8 mouse cellular contexts compared by ENCODE assay signal in genomic region chr17:3326148-3326902, GRCm38 (mm10). TPM values are rescaled to one million over a fixed set of nuclear protein-coding genes. Genes with fewer than 3 reads are reported as not detected.
DNase-seq lines count a peak whose midpoint lies in the region; ATAC-seq lines count a peak whose summit lies in the region.

Gene Tiam2 (plus strand): TSS chr17:3326573.

- 1% methylated on average over 55 of the region's 55 CpGs for WGBS in heart, embryonic 10.5 days
- WGBS in kidney, embryonic 14.5 days: under 1% methylated on average over 53 of the region's 55 CpGs
- WGBS in liver, embryonic 16.5 days (ENCODE audit: insufficient replicate concordance): under 1% methylated on average over 54 of the region's 55 CpGs
- under 1% methylated on average over 55 of the region's 55 CpGs for WGBS in neural tube, embryonic 12.5 days

- H3K9me3 ChIP-seq in heart, embryonic 10.5 days: no peaks in the 10 kb centered on the region
- no peaks in the 10 kb centered on the region for H3K9me3 ChIP-seq in kidney, embryonic 14.5 days (ENCODE audit: control insufficient read depth, low read length)
- H3K9me3 ChIP-seq in liver, embryonic 16.5 days (replicated peaks; ENCODE audit: control insufficient read depth, low read length): no peaks in the 10 kb centered on the region
- H3K9me3 ChIP-seq in neural tube, embryonic 12.5 days: no peaks in the 10 kb centered on the region

- ATAC-seq in kidney, embryonic 14.5 days (ENCODE audit: low FRiP score, low TSS enrichment): peak; percentile 89
- ATAC-seq in liver, embryonic 16.5 days (ENCODE audit: low read depth): peak; percentile 70
- ATAC-seq in neural tube, embryonic 12.5 days (ENCODE audit: low FRiP score, low read depth): peak; percentile 83

- peak within 1 kb of the TSS; percentile 80 for H3K4me3 ChIP-seq in heart, embryonic 10.5 days
- H3K4me3 ChIP-seq in kidney, embryonic 14.5 days (ENCODE audit: low read length): peak within 1 kb of the TSS; percentile 61
- H3K4me3 ChIP-seq in liver, embryonic 16.5 days (ENCODE audit: low read depth, low read length): peak within 1 kb of the TSS; percentile 60
- H3K4me3 ChIP-seq in neural tube, embryonic 12.5 days: peak within 1 kb of the TSS; percentile 50

- H3K36me3 ChIP-seq in heart, embryonic 10.5 days: no peaks in the 10 kb centered on the region
- no peaks in the 10 kb centered on the region for H3K36me3 ChIP-seq in kidney, embryonic 14.5 days (ENCODE audit: control insufficient read depth, insufficient read depth, low read length)
- H3K36me3 ChIP-seq in liver, embryonic 16.5 days (ENCODE audit: control insufficient read depth, insufficient read depth): no peaks in the 10 kb centered on the region
- no peaks in the 10 kb centered on the region for H3K36me3 ChIP-seq in neural tube, embryonic 12.5 days

- H3K4me2 ChIP-seq in kidney, embryonic 14.5 days (replicated peaks; ENCODE audit: low read depth, low read length): peak within 1 kb of the TSS; percentile 87
- H3K4me2 ChIP-seq in liver, embryonic 16.5 days (ENCODE audit: low read depth, low read length): peak within 1 kb of the TSS; percentile 72
- H3K4me2 ChIP-seq in neural tube, embryonic 12.5 days (replicated peaks): peak within 1 kb of the TSS; percentile 90

- peaks cover 18% of the 10 kb centered on the region; the same call in 1 of the 2 replicates for H3K27me3 ChIP-seq in heart, embryonic 10.5 days (ENCODE audit: insufficient read depth, poor library complexity, severe bottlenecking)
- 0 out of 2 replicates have a peak, but pooled peaks cover 5% of the 10 kb centered on the region for H3K27me3 ChIP-seq in kidney, embryonic 14.5 days (ENCODE audit: control insufficient read depth, insufficient read depth, low read length)
- peaks cover 34% of the 10 kb centered on the region for H3K27me3 ChIP-seq in liver, embryonic 16.5 days (ENCODE audit: control insufficient read depth, insufficient read depth, low read depth, low read length)
- H3K27me3 ChIP-seq in neural tube, embryonic 12.5 days (replicated peaks): peaks cover 27% of the 10 kb centered on the region

- no peak for DNase-seq in layer of hippocampus, adult 8-10 months (ENCODE audit: low spot score in 2 of 2)
- no peak for DNase-seq in layer of hippocampus, adult 9-11 months
- peak; percentile 79 for DNase-seq in embryo, embryonic 10 days (ENCODE audit: low spot score)
- peak; percentile 91 for DNase-seq in heart, embryonic 10.5 days (ENCODE audit: low spot score)
- peak; percentile 30 to 56 for DNase-seq in urinary bladder, postnatal 36 days (ENCODE audit: low spot score in 2 of 2)

- H3K4me1 ChIP-seq in heart, embryonic 10.5 days: peaks cover 6% of the 10 kb centered on the region; the same call in 1 of the 2 replicates
- no peaks in the 10 kb centered on the region for H3K4me1 ChIP-seq in kidney, embryonic 14.5 days (ENCODE audit: control insufficient read depth, insufficient read depth, low read length)
- H3K4me1 ChIP-seq in liver, embryonic 16.5 days (ENCODE audit: control insufficient read depth, low read depth, low read length): no peaks in the 10 kb centered on the region; the same call in 1 of the 2 replicates
- H3K4me1 ChIP-seq in neural tube, embryonic 12.5 days: peaks cover 15% of the 10 kb centered on the region

- peak within 1 kb of the TSS; percentile 83 for H3K27ac ChIP-seq in heart, embryonic 10.5 days
- H3K27ac ChIP-seq in kidney, embryonic 14.5 days (ENCODE audit: low read depth, low read length): no peak within 1 kb of the TSS
- no peak within 1 kb of the TSS for H3K27ac ChIP-seq in liver, embryonic 16.5 days (ENCODE audit: low read length)
- no peak within 1 kb of the TSS for H3K27ac ChIP-seq in neural tube, embryonic 12.5 days

- H3K9ac ChIP-seq in kidney, embryonic 14.5 days (ENCODE audit: low read depth, low read length): peak within 1 kb of the TSS; percentile 61
- peak within 1 kb of the TSS; percentile 20; the same call in 1 of the 2 replicates for H3K9ac ChIP-seq in liver, embryonic 16.5 days (ENCODE audit: low read depth, low read length)
- peak within 1 kb of the TSS; percentile 54 for H3K9ac ChIP-seq in neural tube, embryonic 12.5 days

RNA-seq across cellular contexts. Expression of gene Tiam2, which starts in this region (rescaled TPM):
- total RNA-seq in layer of hippocampus, adult 8-10 months (2022): 10 to 100 TPM; 29.3 to 36.2 (median 33.9) TPM
- 3.5 and 3.7 TPM in 2 replicates for polyA plus RNA-seq in heart, embryonic 10.5 days (2016; fragmentation: Nextera tagmentation; extraction: Ambion mirVana)
- 3.0 and 4.5 TPM in 2 replicates for polyA plus RNA-seq in kidney, embryonic 14.5 days (2014; fragmentation: Nextera tagmentation; extraction: Ambion mirVana)
- 0.72 and 0.86 TPM in 2 replicates for polyA plus RNA-seq in liver, embryonic 16.5 days (2015; fragmentation: Nextera tagmentation; extraction: Ambion mirVana)
- 6.7 and 7.5 TPM in 2 replicates for polyA plus RNA-seq in neural tube, embryonic 12.5 days (2016; fragmentation: Nextera tagmentation; extraction: Ambion mirVana)

Comparison
In these comparisons a context has a peak if more than half of its experiments do, and no peak if none do; other contexts are left out.
1. Peak in ATAC-seq, H3K4me3 ChIP-seq, H3K9ac ChIP-seq and H3K4me2 ChIP-seq in liver, embryonic 16.5 days; RNA of the gene not detected or under 1 TPM.
2. DNase-seq: peak in embryo, embryonic 10 days (single experiment), heart, embryonic 10.5 days (single experiment) and urinary bladder, postnatal 36 days (2 of 2); none in layer of hippocampus, adult 8-10 months (0 of 2) and layer of hippocampus, adult 9-11 months (single experiment).
3. Peak in every context shown above with its lines, with median percentiles within 50 percentile points of each other: H3K4me3 ChIP-seq, ATAC-seq, H3K4me2 ChIP-seq and H3K9ac ChIP-seq.